Mouse (Mus musculus) heart, postnatal 0 days (tissue): Measurements from ENCODE around the gene Pdxdc1.

ENCODE experiments used
- CTCF ChIP-seq: IDR thresholded peaks from 2 replicates; pipeline ENCODE4 v1.5.1; 2016; ENCODE audit warnings: antibody characterized with exemption, control low read depth, low read depth
- EP300 ChIP-seq: IDR thresholded peaks from 2 replicates; pipeline ENCODE4 v1.6.1; 2016; ENCODE audit warnings: antibody characterized with exemption, low read depth

- no peak for TF ChIP-seq CTCF
- TF ChIP-seq EP300: 0 out of 2 replicates have a peak, but pooled peaks have one; percentile 10
These were observed at the start of gene Pdxdc1, which contains the start of gene Mpv17l for GRCm38 (mm10) chr16:13902888-13903483.
